Mouse (Mus musculus): ENCODE data around the gene Trir.

Trir gene

GRCm38 (mm10) chr8:84994375-84994774 is 32.2 kb upstream of the Trir start:
- DNase-seq (ENCODE audit: low read depth, low spot score), result no peak

GRCm38 (mm10) chr8:84995680-84996079 is 30.9 kb upstream of the Trir start:
- DNase-seq (ENCODE audit: low read depth, low spot score), result no peak

- DNase-seq (ENCODE audit: low read depth, low spot score), result no peak
These were observed 29.6 kb upstream of the Trir start for GRCm38 (mm10) chr8:84996978-84997377.

DNA sequence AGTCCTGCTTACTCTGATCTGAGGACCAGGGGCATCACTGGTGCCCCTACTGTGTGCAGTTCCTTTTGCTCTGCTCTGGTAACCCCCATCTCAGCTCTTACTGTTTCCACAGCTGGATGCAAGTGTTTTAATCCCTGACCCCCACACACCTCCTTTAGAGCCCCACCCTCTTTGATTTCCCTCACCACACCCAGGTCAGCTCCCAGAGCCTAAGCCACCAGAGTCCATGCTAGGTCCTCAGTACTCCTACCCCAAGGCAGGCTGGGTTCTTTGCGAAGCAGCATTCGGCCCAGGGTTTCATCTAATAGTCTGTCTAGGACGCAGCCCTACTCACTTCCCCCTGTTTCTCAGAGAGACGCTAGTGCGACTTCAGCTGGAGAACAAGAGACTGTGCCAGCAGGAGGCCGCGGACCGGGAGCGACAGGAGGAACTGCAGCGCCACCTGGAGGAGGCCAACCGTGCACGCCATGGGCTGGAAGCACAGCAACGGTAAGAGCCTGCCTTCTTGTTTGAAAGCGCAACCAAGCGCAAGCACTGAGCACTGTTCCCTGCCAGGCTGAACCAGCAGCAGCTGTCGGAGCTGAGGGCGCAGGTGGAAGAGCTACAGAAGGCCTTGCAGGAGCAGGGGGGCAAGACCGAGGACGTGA is 28.9 kb upstream of the Trir start:
- peak; percentile 90 for DNase-seq (ENCODE audit: low read depth, low spot score)

DNA sequence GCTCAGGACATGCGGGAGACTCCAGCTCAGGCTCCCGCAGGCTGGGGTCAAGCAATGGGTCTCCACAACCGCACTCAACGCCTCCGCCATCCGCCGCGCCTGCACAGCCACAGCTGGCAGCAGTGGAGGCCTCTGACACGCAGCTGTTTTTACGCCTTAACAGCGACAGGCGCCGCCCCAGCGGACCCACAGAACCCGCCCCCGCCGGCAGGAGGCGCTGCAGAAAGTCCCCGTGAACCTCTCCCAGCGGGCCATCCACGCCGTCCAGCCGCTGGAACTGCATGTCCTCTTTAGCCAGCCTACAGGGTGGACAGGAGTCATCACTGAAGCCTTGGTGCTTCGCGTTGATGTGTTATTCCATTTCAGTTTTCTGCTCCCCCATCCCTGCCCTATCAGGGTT is 18.9 kb upstream of the Trir start:
- DNase-seq (ENCODE audit: low read depth, low spot score), result peak; percentile 50

DNA sequence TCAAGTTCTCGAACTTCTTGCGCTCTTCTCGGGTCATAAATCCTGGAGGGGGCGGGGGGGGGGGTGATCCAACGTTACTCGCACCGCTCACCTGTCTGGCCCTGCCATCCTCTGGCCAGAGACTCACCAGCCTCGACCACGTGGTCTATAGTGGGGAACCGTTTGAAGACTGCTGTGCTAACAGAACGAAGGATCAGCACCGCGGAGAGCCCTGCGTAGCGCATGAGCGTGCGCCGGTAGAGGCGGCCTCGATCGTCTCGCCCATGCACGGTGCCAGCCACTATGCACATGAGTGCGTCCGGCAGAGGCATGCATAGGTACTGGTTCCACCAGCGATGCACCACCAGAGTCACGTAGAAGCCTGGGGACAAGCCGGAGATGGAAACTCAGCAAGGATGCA is 15.4 kb upstream of the Trir start:
- no peak for DNase-seq (ENCODE audit: low read depth, low spot score)

GRCm38 (mm10) chr8:85013230-85013840 is 13.3 kb upstream of the Trir start:
- DNase-seq (ENCODE audit: low read depth, low spot score), result peak; percentile 85

DNA sequence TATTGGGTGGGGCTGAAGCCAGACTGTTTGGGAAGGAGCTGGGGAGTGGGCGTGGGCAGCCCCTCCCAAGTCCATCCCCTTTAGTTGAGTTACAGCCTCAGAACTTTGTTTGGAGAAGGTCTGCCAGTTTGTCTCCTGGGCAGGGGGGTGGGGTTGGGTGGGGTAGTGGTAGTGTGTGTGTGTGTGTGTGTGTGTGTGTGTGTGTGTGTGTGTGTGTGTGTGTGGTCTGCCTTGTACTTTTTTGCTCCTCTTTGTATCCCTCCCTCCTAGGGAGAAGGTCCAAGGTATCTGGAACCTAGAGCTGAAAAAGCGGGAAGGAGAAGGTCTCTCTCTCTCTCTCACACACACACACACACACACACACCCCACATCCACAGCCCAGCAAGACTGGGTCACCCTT is 12.2 kb upstream of the Trir start, which contains the start of gene Best2:
TSS of gene Best2 (minus strand) at position 101 of the 400 bp plus-strand sequence.
- DNase-seq (ENCODE audit: low read depth, low spot score), result no peak

DNA sequence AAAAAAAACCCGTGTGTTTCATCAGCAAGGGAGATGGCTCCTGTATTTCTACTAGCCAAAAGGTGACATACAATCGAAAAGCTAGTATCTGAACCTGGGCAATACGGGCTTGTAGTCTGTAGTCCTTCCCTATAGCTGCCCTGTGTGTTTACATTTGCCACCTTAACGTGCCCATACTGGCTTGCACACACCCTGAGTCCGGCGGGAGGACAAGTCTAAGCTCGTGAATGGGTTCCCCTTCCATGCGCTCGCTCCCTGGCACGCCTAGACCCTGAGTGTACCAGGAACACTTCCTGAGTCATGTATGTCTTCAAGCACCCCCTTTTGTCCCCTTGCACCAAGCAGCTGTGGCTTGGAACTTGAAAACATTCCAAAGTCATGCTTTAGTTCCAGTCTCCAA is 9.9 kb upstream of the Trir start:
- no peak for DNase-seq (ENCODE audit: low read depth, low spot score)

DNA sequence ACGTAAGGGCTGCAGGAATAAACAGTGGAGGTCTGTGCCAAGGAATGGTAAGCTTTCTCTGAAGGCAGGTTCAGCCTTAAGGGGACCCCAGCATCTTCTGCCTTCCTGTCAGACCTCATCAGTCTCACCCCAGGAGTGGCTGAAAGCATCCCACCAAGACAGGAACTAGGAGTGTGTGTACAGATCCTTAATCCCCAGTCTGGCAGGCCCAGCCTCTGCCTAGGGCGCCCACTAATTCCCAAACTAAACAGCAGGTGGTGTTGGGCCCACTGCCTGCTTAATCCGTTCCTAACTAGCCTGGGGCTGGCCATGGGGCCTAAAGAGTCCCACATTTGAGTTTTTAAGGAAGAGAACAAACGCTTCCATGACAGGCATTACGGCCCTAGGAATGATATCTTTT is 9.4 kb upstream of the Trir start:
- no peak for DNase-seq (ENCODE audit: low read depth, low spot score)

DNA sequence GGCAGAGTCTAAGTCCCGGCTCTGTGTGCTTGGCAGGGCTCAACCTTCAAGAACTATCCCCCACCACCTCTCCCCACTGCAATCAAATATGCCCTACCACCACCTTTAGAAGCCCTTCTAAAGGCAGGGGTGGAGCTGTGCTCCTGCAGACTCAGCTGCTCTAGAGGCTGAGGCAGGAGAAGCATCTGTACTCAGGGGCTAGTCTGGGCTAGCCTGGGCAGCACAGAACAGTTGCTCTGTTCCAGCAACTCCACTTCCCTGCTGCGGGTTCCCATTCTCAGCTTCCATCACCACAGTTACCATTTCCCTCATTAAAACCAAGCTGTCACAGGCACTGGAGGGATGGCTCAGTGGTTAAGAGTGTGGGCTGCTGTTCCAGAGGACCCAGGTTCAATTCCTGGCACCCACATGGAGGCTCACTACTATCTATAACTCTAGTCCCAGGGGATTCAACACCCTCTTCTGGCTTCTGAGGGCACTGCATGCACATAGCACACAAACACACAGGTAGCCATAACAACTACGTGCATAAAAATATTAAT is 5.0 kb upstream of the Trir start:
- DNase-seq (ENCODE audit: low read depth, low spot score), result no peak

DNA sequence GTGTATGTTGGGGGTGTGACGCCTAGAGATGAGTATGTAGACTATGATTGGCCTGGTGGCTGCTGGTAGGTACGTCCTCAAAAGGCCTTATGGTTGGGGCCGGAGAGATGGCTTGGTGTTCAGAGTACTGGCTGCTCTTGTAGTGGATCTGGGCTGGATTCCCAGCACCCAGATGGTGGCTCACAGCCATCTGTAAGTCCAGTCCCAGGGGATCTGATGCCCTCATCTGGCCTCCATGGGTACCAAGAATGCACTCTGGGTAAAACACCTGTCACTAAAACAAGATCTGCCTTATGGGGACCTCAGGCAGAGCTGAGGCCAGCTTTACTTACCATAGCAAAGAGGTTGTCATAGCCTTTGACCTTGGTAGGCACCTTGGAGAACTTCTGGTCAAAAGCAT is 2.8 kb upstream of the Trir start:
- no peak for DNase-seq (ENCODE audit: low read depth, low spot score)

DNA sequence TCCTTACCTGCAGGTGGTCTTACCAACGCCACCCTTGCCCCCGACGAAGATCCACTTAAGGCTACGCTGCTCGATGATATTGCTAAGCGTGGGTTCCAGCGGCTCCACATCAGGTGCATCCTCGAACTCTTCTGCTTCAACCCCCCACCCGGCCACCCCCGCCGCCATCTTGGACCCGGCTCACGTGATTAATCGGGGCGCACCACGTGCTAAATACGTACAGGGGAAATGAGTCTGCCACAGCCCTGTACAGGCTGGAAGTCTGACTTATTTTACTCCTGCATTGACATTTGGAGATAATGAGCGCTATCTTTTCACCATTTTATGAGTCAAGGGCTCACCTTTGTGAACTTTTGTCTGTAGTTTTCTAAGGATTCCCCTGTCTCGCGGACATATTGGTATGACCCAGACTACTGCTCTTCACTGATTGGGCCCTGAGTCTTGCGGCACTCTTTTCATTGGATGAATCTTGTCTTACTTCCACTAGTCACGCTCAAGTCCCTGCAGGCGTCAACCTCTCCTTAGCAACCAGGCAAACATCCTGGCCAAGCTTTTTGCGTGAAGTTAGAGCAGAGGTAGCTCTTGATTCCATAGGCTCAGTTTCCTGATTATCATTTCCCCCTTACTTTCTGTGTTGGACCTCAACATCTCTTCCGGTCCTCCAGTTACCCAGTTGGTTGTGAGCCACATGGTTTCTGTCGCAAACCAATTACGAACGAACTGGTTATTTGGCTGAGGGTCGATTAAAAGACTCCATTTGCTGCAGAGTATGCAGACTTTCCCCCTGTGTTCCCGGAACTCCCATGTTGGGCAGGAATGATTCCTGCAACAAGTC is 1.3 kb upstream of the Trir start, which contains the start of gene Asna1:
TSS of gene Asna1 (minus strand) at position 184 of the 835 bp plus-strand sequence.
- peak; percentile 96 for DNase-seq (ENCODE audit: low read depth, low spot score)

- peak; percentile 33 for DNase-seq (ENCODE audit: low read depth, low spot score)
These were observed 863 bp downstream of the Trir start for GRCm38 (mm10) chr8:85027516-85027855.

- peak; percentile 44 for DNase-seq (ENCODE audit: low read depth, low spot score)
These were observed 1.3 kb downstream of the Trir start for GRCm38 (mm10) chr8:85027922-85028321.

DNA sequence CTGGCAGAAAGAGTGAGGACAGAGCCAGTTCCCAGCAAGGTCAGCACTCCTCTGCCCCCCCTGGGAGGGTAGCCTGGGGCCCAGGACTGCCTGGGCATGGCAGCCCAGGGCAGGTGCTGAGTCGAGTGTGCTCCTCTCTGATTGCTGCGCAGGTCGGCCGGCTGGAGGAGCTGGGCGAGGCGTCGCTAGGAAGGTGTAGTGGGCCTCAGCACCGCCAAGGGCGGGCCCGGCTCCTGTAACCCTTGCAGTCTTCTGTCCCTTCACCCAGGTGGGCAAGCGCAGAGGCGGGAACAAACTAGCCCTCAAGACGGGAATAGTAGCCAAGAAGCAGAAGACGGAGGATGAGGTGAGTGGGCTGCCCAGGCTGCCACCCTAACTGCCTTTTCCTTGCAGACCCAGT is 2.6 kb downstream of the Trir start:
- no peak for DNase-seq (ENCODE audit: low read depth, low spot score)

- DNase-seq (ENCODE audit: low read depth, low spot score), result no peak
These were observed 6.1 kb downstream of the Trir start for GRCm38 (mm10) chr8:85032622-85033311.

DNA sequence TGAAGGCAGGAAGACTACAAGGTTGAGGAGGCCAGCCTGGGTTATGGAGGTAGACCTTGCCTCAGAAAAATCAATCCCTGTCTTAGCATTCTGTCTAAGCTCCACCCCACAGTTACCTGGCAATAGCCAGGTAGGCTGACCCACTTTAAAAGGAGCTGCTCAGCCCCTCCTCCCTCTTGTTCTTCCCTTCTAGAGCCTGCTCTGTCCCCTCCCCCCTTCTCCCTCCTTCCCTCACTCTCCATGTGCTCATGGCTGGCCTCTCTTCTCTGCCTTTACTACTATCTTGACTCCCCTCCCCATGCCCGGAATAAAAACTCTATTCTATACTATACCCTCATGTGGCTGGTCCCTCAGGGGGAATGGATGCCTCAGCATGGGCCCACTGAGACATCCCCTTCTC is 7.2 kb downstream of the Trir start:
- DNase-seq (ENCODE audit: low read depth, low spot score), result no peak

DNA sequence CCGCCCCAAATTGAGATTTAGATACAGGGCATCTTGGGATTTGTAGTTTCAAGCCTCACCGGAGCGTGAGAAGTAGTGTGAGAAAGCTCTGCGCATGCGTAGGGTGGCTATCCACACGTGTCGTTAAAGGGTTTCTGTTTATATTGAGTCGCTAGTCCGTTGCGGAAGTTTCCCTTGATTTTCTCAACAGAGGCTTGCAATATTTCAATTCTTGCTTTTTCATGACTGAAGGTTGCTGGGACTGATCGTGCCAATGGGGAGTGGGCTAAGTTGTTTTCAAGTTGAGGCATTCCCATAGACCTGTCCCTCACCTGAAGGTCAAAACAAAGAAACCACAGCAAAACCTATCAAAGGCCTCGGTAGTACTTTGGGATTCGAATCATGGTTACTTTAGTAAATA is 8.1 kb downstream of the Trir start:
- peak; percentile 90 for DNase-seq (ENCODE audit: low read depth, low spot score)

DNA sequence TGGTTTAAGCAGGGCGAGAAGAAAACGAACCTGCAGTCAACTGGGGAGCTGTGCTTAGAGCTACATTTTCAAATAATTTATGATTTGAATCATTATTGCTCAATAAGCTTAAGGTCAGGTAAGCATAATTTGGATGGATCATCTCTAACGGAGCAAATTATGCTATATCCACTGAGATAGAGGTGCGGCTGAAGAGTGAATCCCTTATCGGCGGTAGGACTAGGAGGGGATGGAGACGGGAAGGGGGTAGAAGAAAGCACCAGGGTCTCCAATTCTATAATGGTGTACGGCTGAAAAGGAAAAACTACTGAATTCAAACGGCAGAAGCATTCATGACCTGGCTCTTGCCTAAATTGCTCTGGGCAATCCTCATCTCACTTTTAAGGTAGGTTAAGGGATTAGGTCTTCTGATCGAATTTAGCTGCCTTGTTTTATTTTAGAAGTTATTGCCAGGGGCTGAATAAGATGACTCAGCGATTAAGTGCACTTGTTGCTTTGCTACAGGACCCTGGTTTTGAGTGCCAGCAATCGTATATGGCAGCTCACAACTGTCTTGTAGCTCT is 8.6 kb downstream of the Trir start:
- DNase-seq (ENCODE audit: low read depth, low spot score), result no peak

DNA sequence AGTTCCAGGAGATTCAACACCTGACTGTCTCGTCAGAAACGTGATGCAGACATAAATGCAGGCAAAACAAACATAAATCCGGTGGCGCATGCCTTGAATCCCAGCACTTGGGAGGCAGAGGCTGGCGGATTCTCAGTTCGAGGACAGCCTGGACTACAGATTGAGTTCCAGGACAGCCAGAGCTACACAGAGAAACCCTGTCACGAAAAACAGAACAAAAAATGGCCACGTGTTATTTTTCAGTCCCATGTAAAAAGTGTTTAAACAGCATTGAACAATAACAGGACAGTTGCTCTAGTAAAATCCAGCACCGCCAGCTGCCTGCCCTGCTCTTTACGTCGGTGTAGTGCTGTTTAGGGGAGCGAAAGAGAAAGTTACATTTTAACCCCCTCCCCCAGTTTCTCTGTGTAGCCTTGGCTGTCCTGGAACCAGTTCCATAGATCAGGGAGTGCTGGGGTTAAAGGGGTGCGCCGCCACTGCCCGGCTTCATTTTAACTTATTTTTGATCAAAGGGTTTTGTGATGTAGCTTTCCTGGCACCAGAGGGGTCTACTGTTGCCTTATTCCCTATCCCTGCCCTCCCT is 9.2 kb downstream of the Trir start:
- peak; percentile 65 for DNase-seq (ENCODE audit: low read depth, low spot score)

All from CD4-positive helper T cell, adult 2 months (primary cell).